Mouse (Mus musculus): ENCODE data around the gene Olfr639. TPM values are rescaled to one million over a fixed set of nuclear protein-coding genes. Genes with fewer than 3 reads are reported as not detected.
"Not testable (repeated sequence)": the region's sequence is repeated elsewhere in the genome, so short reads cannot be mapped to it uniquely, and the experiment has no call there.

Gene Olfr639
- polyA plus RNA-seq, 1 experiment, result not detected

DNA sequence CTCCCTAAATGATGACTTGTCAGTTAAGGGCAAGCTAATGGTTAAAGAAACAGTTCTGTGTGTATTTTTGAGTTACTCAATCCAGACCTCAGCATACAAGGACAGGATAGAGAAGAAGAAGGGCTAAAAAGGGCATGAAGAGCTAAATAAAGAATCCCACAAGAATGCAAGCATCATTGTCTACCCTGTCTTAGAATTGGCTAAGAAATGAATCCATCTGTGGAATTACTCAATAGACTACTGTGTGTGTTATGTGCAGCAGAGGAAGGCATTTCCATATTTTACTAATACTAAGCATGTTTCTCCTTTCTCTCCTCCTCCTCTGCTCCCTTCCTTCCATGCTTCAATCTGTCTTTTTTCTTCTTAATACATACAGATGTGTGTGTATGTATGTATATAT lies 18.0 kb downstream of the Olfr639 start:
- no peaks in the 10 kb centered on the region for H3K4me1 ChIP-seq (ENCODE audit: control insufficient read depth, insufficient read depth, low read length)
- TF ChIP-seq CTCF (IDR thresholded peaks at IDR 0.05; ENCODE audit: extremely low read depth, insufficient read depth, low read length) (no peak), POLR2A (IDR thresholded peaks at IDR 0.05; ENCODE audit: extremely low read depth, insufficient read depth, low read length) (no peak)
- no peak overlapping the region for H3K4me3 ChIP-seq (ENCODE audit: insufficient read depth, low read length)
- H3K27ac ChIP-seq (ENCODE audit: insufficient read depth, low read length), result no peak overlapping the region

DNA sequence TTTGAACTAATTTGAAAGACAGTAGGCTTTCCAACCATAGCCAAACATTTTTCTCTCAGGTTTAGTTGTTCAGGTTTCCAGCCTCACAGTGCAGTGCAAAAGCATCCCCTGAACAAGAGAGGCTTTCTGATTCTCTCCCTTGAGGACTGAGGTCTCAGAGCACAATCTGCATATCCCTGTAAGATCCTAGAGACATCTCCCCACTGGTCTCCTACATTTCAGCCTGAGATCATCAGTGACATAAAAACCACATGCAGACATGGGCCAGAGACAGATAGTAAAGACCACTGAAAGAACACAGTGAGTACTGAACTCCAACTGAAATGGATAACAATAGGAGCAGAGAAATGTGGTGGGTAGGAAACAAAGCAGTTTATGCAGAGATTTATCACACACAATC lies 18.7 kb downstream of the Olfr639 start, which contains the start of gene Olfr638:
TSS of gene Olfr638 (plus strand) at position 301 of the 400 bp plus-strand sequence.
- TF ChIP-seq CTCF (IDR thresholded peaks at IDR 0.05; ENCODE audit: extremely low read depth, insufficient read depth, low read length), result no peak
- no peak for TF ChIP-seq POLR2A (IDR thresholded peaks at IDR 0.05; ENCODE audit: extremely low read depth, insufficient read depth, low read length)
- Histone ChIP-seq H3K4me3 (ENCODE audit: insufficient read depth, low read length) (no peak within 1 kb of the TSS), H3K4me1 (ENCODE audit: control insufficient read depth, insufficient read depth, low read length) (no peaks in the 10 kb centered on the region), H3K27ac (ENCODE audit: insufficient read depth, low read length) (no peak within 1 kb of the TSS)

DNA sequence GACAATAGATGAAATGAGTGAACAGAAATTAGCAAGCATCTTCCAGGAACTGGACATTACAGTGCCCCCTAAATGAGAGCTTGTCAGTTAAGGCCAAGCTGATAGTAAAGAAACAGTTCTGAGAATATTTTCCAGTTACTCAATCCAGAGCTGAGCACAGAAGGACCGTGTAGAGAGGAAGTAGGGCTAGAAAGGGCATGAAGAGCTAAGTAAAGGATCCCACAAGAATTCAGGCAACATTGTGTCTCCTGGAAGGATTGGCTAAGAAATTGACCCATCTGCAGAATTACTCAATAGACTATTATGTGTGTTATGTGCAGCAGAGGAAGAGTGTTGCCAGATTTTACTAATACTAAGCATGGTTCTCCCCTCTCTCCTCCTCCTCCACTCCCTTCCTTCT lies 45.3 kb downstream of the Olfr639 start:
- no peak for TF ChIP-seq CTCF (IDR thresholded peaks at IDR 0.05; ENCODE audit: extremely low read depth, insufficient read depth, low read length)
- no peak for TF ChIP-seq POLR2A (IDR thresholded peaks at IDR 0.05; ENCODE audit: extremely low read depth, insufficient read depth, low read length)
- H3K4me1 ChIP-seq (ENCODE audit: control insufficient read depth, insufficient read depth, low read length), result no peaks in the 10 kb centered on the region
- H3K27ac ChIP-seq (ENCODE audit: insufficient read depth, low read length), result no peak overlapping the region
- H3K4me3 ChIP-seq (ENCODE audit: insufficient read depth, low read length), result no peak overlapping the region

DNA sequence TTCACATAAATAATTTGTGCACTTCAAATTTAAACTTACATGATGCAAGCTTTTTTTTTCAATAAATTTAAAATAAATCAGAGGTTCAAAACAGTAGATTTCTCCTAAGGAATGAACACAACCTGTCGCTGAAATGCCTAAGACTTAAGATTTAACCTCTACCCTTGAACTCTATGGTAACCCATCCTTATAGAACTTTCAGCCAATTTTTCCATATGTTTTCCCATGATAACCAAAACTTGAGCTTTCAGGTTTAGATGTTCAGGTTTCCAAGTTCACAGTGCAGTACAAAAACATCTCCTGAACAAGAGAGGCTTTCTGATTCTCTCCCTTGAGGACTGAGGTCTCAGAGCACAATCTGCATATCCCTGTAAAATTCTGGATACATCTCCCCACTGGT lies 46.3 kb downstream of the Olfr639 start, which contains the start of gene Olfr635:
TSS of gene Olfr635 (plus strand) at position 301 of the 400 bp plus-strand sequence.
- no peak within 1 kb of the TSS for H3K4me3 ChIP-seq (ENCODE audit: insufficient read depth, low read length)
- TF ChIP-seq CTCF (IDR thresholded peaks at IDR 0.05; ENCODE audit: extremely low read depth, insufficient read depth, low read length) (no peak), POLR2A (IDR thresholded peaks at IDR 0.05; ENCODE audit: extremely low read depth, insufficient read depth, low read length) (no peak)
- no peak within 1 kb of the TSS for H3K27ac ChIP-seq (ENCODE audit: insufficient read depth, low read length)

DNA sequence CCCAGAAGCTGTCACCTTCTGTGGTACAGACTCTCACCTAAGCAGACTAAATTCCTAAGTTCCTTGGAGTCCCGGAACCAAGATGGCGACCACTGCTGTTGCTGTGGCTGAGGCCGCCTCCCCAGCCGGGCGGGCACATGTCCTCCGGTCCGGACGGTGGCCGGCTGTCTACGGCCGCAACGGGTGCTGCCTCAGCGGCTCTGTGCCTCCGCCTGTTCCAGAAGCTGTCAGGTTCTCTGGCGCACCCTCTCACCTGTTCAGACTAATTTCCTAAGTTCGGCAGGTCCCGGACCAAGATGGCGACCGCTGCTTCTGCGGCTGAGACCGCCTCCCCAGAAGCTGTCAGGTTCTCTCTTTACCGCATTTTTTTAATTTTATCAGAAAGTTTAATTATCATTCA lies 50.2 kb downstream of the Olfr639 start:
- H3K27ac ChIP-seq (ENCODE audit: insufficient read depth, low read length); H3K4me1 ChIP-seq (ENCODE audit: control insufficient read depth, insufficient read depth, low read length); H3K4me3 ChIP-seq (ENCODE audit: insufficient read depth, low read length): not testable (repeated sequence)

More for the DNA sequence above, 46.3 kb downstream of the Olfr639 start, which contains the start of gene Olfr635:
- no peaks in the 10 kb centered on the region for H3K4me1 ChIP-seq (ENCODE audit: control insufficient read depth, insufficient read depth, low read length)

Other genes with a start within 250 kb of the Olfr639 start
- gene Olfr69, start 245.7 kb downstream of the Olfr639 start, polyA plus RNA-seq (2012; rRNA removed), result not detected in 2 replicates
- gene Olfr68, start 237.6 kb downstream of the Olfr639 start, polyA plus RNA-seq (2012; rRNA removed), result not detected in 2 replicates
- gene Olfr67, start 225.5 kb downstream of the Olfr639 start, polyA plus RNA-seq (2012; rRNA removed), result not detected in 2 replicates
- gene Hbb-bt, start 203.3 kb downstream of the Olfr639 start, polyA plus RNA-seq (2012; rRNA removed), result 56.3 and 87.5 TPM in 2 replicates
- gene Hbb-bs, start 189.2 kb downstream of the Olfr639 start, polyA plus RNA-seq (2012; rRNA removed), result 471 and 650 TPM in 2 replicates
- not detected in 2 replicates for gene Hbb-bh2, start 176.8 kb downstream of the Olfr639 start, polyA plus RNA-seq (2012; rRNA removed)
- gene Hbb-bh1, start 174.1 kb downstream of the Olfr639 start, polyA plus RNA-seq (2012; rRNA removed), result not detected in 2 replicates
- 0.95 and 1.0 TPM in 2 replicates for gene Hbb-y, start 164.1 kb downstream of the Olfr639 start, polyA plus RNA-seq (2012; rRNA removed)
- not detected in 2 replicates for gene Olfr66, start 131.1 kb downstream of the Olfr639 start, polyA plus RNA-seq (2012; rRNA removed)
- gene Olfr64, start 122.8 kb downstream of the Olfr639 start, polyA plus RNA-seq (2012; rRNA removed), result not detected in 2 replicates
- gene Olfr65, start 113.8 kb downstream of the Olfr639 start, polyA plus RNA-seq (2012; rRNA removed), result not detected in 2 replicates
- not detected in 2 replicates for gene Olfr631, start 88.5 kb downstream of the Olfr639 start, polyA plus RNA-seq (2012; rRNA removed)
- gene Olfr632, start 83.0 kb downstream of the Olfr639 start, polyA plus RNA-seq (2012; rRNA removed), result not detected in 2 replicates
- gene Olfr633, start 72.9 kb downstream of the Olfr639 start, polyA plus RNA-seq (2012; rRNA removed), result not detected in 2 replicates
- not detected in 2 replicates for gene Olfr635, start 46.2 kb downstream of the Olfr639 start, polyA plus RNA-seq (2012; rRNA removed)
- gene Olfr638, start 18.6 kb downstream of the Olfr639 start, polyA plus RNA-seq (2012; rRNA removed), result not detected in 2 replicates
- not detected in 2 replicates for gene Olfr640, start 8.3 kb upstream of the Olfr639 start, polyA plus RNA-seq (2012; rRNA removed)
- not detected in 2 replicates for gene Olfr641, start 18.1 kb upstream of the Olfr639 start, polyA plus RNA-seq (2012; rRNA removed)
- gene Olfr642, start 35.4 kb upstream of the Olfr639 start, polyA plus RNA-seq (2012; rRNA removed), result not detected in 2 replicates
- gene 4930516K23Rik, start 44.1 kb upstream of the Olfr639 start, polyA plus RNA-seq (2012; rRNA removed), result not detected in 2 replicates
- not detected in 2 replicates for gene Olfr644, start 54.6 kb upstream of the Olfr639 start, polyA plus RNA-seq (2012; rRNA removed)
- not detected in 2 replicates for gene Olfr645, start 68.2 kb upstream of the Olfr639 start, polyA plus RNA-seq (2012; rRNA removed)
- not detected in 2 replicates for gene Olfr646, start 87.6 kb upstream of the Olfr639 start, polyA plus RNA-seq (2012; rRNA removed)
- gene Ubqln5, start 112.5 kb upstream of the Olfr639 start, polyA plus RNA-seq (2012; rRNA removed), result not detected in 2 replicates
- gene Olfr643, start 120.1 kb upstream of the Olfr639 start, polyA plus RNA-seq (2012; rRNA removed), result not detected in 2 replicates
- gene Ubqln3, start 126.0 kb upstream of the Olfr639 start, polyA plus RNA-seq (2012; rRNA removed), result not detected in 2 replicates
- not detected in 2 replicates for gene Ubqlnl, start 133.3 kb upstream of the Olfr639 start, polyA plus RNA-seq (2012; rRNA removed)
- 0.04 TPM in 1 of 2 replicates, not detected in the other for gene Olfm5, start 147.5 kb upstream of the Olfr639 start, polyA plus RNA-seq (2012; rRNA removed)
- gene Olfr648, start 166.1 kb upstream of the Olfr639 start, polyA plus RNA-seq (2012; rRNA removed), result 0.15 and 0.19 TPM in 2 replicates
- not detected in 2 replicates for gene Olfr649, start 178.7 kb upstream of the Olfr639 start, polyA plus RNA-seq (2012; rRNA removed)
- 0.38 and 0.57 TPM in 2 replicates for gene Trim6, start 201.5 kb upstream of the Olfr639 start, polyA plus RNA-seq (2012; rRNA removed)
- 2.8 and 3.4 TPM in 2 replicates for gene Trim34a, start 227.2 kb upstream of the Olfr639 start, polyA plus RNA-seq (2012; rRNA removed)